Mouse (Mus musculus): ENCODE results near the gene Cdh19.

The Cdh19 gene

DNA sequence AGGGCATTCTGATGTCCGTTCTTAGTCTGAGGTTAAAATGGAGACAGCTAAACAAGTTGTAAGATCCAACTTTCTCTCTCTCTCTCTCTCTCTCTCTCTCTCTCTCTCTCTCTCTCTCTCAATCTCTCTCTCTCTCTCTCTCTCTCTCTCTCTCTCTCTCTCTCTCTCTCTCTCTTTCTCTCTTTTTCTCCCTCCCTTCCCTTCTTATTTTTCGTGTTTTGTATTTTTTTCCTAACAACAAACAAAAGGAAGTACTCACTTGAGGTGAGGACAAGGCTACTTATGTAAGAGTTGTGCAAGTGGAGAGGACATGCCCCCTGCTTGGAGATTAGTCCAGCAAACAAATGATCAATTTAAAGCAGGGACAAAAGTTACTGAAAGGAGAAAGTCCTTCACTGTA lies at the start of gene Cdh19:
Gene Cdh19 (minus strand): TSS at position 101 of the 400 bp plus-strand sequence.
- no peak for DNase-seq

DNA sequence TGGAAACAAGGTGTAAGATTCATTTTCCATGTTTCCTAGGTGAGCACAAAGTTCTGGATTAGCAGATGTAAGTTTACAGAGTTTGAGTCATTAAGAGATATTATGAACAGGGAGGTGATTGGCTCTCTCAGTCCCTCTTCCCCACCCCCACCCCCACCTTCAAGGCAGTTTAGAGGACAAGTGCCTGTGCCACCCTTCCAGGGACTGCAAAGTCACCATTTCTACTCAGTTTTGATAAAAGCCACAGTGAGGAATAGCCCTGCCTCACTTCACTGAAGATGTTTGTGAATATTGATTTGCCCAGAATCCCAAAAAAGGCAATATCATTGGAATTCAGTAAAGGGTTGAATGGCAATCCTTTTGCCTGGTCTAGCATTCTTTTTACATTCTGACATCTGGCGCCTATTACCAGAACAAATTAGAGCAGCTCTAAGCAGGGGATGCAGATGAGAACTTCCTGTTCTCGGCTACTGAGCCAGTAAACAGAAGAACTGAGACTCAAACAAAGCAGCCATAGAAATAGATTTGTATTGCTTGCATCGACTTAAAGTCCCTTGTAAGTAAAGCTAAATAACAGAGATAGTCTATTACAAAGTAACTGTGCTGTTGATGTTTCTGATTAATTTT lies 43.2 kb upstream of the Cdh19 start:
- no peak for DNase-seq

GRCm38 (mm10) chr1:111017640-111018039 lies 40.3 kb upstream of the Cdh19 start:
- no peak for DNase-seq

- DNase-seq = no peak
Measured at GRCm38 (mm10) chr1:110989824-110990223, 12.4 kb upstream of the Cdh19 start.

- DNase-seq = no peak
Measured at GRCm38 (mm10) chr1:110969201-110969600, 8.2 kb downstream of the Cdh19 start.

DNA sequence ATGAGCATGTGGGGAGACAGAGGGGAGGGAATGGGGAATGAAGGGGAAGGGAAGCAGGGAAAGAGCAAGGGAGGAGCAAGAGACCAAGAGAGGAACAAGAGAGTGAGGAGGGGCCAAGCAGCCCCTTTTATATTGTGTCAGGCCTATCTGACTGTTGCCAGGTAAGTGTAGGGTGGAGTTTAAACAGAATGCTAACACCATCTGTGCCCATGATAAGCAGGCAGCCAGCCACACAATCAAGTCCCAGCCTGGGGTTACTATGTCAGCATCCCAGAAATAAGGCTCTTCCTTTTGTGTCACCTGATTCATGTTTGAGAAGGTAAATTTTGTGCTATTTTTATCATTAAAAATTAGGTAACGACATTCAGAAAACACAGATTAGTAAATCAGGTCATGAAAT lies 67.6 kb downstream of the Cdh19 start:
- DNase-seq = no peak

DNA sequence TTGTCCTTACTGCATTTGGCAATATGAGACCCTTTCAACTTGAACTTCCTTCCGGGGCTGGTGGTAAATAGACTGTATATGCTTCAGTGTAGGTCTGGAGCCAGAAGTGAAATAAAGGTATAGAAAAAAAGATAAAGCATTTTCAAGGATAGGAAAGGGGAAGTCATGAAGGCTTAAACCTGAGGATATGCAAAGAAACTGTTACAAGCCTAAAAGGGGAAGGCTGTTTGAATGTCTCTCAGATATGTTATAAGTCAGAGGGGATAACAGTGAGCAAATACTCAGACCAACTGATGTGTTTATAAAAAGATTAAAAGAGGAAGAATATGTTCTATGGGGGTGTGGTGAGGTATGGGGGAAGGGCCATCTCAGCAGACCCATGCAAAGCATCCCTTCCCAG lies 68.2 kb downstream of the Cdh19 start:
- DNase-seq = no peak

DNA sequence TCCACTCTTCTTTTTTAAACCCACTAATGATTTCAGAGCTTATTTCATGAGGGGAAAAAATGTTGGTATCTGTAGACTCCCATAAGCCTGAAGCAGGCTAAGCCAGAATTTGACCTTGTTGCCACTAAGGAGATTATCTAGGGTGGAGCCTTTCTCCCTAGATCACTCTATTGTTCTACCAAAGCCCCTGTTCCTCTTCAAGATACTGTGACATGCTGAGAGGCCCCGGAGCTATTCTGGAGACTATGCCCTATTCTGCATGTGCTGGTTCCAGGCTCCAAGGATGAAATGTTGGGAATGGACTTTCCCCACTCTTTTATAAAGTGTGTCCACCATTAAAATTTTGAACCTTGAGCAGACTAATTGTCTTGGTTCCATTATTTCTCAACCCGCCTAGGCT lies 73.1 kb downstream of the Cdh19 start:
- DNase-seq = no peak

Measured in cerebellum, adult 18-20 months (tissue).